ENCODE assay signal across 27 mouse cellular contexts in the genomic region with DNA sequence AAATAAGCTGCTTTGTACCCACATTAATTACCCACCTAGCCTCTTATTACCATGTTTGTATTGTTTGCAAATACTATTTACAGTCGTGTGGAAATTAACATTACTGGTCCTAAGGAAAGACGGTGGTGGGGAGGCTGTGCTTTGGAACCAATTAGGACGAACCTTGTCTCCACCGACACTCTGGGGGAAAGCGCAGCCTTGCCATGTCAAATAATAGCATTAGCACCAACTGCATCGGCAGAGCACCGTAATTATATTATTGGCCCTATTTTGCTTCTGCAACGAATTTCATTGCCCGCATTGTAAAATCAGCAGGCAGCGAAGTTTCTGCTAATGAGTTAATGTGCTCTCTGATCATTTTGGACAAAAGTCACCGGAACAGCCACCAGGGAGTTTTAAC.
DNase-seq lines count a peak whose midpoint lies in the region; ATAC-seq and TF ChIP-seq lines count a peak whose summit lies in the region.
"Had no signal": no experiment of that assay in that cellular context is flagged by ENCODE, and none has a peak within 500 bp of the region (broad histone marks: within the 10 kb centered on the region; RNA-seq: fewer than 3 reads in every experiment).

No protein-coding gene starts in this region.

- peaks cover 48% of the 10 kb centered on the region for H3K27me3 ChIP-seq in forebrain, embryonic 12.5 days
- peaks cover 15% of the 10 kb centered on the region for H3K27me3 ChIP-seq in forebrain, embryonic 15.5 days
- no peaks in the 10 kb centered on the region for H3K27me3 ChIP-seq in midbrain, embryonic 12.5 days
- no peaks in the 10 kb centered on the region for H3K27me3 ChIP-seq in midbrain, embryonic 10.5 days (ENCODE audit: low read depth, poor library complexity, severe bottlenecking)
- H3K27me3 ChIP-seq in midbrain, embryonic 14.5 days (ENCODE audit: control insufficient read depth, insufficient read depth, low read length), result no peaks in the 10 kb centered on the region
- H3K27me3 ChIP-seq: hindbrain, embryonic 13.5 days; liver, embryonic 12.5 days; megakaryocyte, embryonic 14.5 days; Patski; stomach, embryonic 15.5 days had no signal

- H3K4me3 ChIP-seq in forebrain, embryonic 12.5 days (replicated peaks), result no peak overlapping the region
- no peak overlapping the region for H3K4me3 ChIP-seq in forebrain, embryonic 15.5 days
- no peak overlapping the region for H3K4me3 ChIP-seq in midbrain, embryonic 12.5 days
- H3K4me3 ChIP-seq in midbrain, embryonic 10.5 days, result no peak overlapping the region
- no peak overlapping the region for H3K4me3 ChIP-seq in midbrain, embryonic 14.5 days (replicated peaks; ENCODE audit: low read depth, low read length)
- H3K4me3 ChIP-seq: erythroblast, embryonic 14.5 days; hindbrain, embryonic 13.5 days; kidney, embryonic 15.5 days; liver, embryonic 12.5 days; megakaryocyte, embryonic 14.5 days; stomach, embryonic 15.5 days had no signal

- peak; percentile 74; the same call in 1 of the 2 replicates for ATAC-seq in forebrain, embryonic 12.5 days (ENCODE audit: low FRiP score)
- no peak for ATAC-seq in forebrain, embryonic 15.5 days (replicated peaks)
- no peak for ATAC-seq in midbrain, embryonic 12.5 days (ENCODE audit: low FRiP score, low read depth)
- ATAC-seq in midbrain, embryonic 14.5 days (ENCODE audit: low FRiP score, low TSS enrichment), result no peak
- ATAC-seq: inflammation-experienced regulatory T-cells, adult 6 months; liver, embryonic 12.5 days; liver, postnatal 0 days; Patski had no signal

- DNase-seq in midbrain, embryonic 10.5 days (ENCODE audit: low spot score), result no peak
- DNase-seq in brain, embryonic 14.5 days (ENCODE audit: low read depth), result peak; percentile 86
- DNase-seq in midbrain, embryonic 14.5 days, result peak; percentile 71
- no peak for DNase-seq in left cerebral cortex, adult 8-10 months (ENCODE audit: low spot score in 2 of 2)
- no peak for DNase-seq in testis, postnatal 14 days (ENCODE audit: low spot score)
- DNase-seq: adrenal gland, postnatal 10 days; cerebellum, adult 11-12 months; cerebellum, adult 9-11 months; gastrocnemius, postnatal 14 days; heart, postnatal 4 days; kidney, adult 11 months; liver, postnatal 0 days; lung, postnatal 36 days; right cerebral cortex, postnatal 25 days; thymus, postnatal 14 days had no signal

- 10% methylated on average over 11 of the region's 11 CpGs for WGBS in forebrain, embryonic 12.5 days
- 6% methylated on average over 11 of the region's 11 CpGs for WGBS in forebrain, embryonic 15.5 days
- WGBS in midbrain, embryonic 12.5 days, result 49% methylated on average over 11 of the region's 11 CpGs
- WGBS in midbrain, embryonic 10.5 days, result 64% methylated on average over 11 of the region's 11 CpGs
- 36% methylated on average over 11 of the region's 11 CpGs for WGBS in midbrain, embryonic 14.5 days

- H3K36me3 ChIP-seq in forebrain, embryonic 12.5 days (replicated peaks), result no peaks in the 10 kb centered on the region
- H3K36me3 ChIP-seq in forebrain, embryonic 15.5 days, result no peaks in the 10 kb centered on the region
- H3K36me3 ChIP-seq in midbrain, embryonic 12.5 days, result no peaks in the 10 kb centered on the region
- H3K36me3 ChIP-seq in midbrain, embryonic 10.5 days, result no peaks in the 10 kb centered on the region
- H3K36me3 ChIP-seq in midbrain, embryonic 14.5 days (ENCODE audit: control insufficient read depth, insufficient read depth, low read length), result no peaks in the 10 kb centered on the region
- H3K36me3 ChIP-seq: hindbrain, embryonic 13.5 days; kidney, embryonic 15.5 days; liver, embryonic 12.5 days; stomach, embryonic 15.5 days had no signal

- no peak overlapping the region for H3K9ac ChIP-seq in forebrain, embryonic 12.5 days
- H3K9ac ChIP-seq in forebrain, embryonic 15.5 days (replicated peaks), result no peak overlapping the region
- no peak overlapping the region for H3K9ac ChIP-seq in midbrain, embryonic 12.5 days (replicated peaks)
- H3K9ac ChIP-seq in midbrain, embryonic 14.5 days (replicated peaks; ENCODE audit: low read length), result no peak overlapping the region
- H3K9ac ChIP-seq: hindbrain, embryonic 13.5 days; kidney, embryonic 15.5 days; liver, embryonic 12.5 days; liver, postnatal 0 days; stomach, embryonic 15.5 days had no signal

- 0 out of 2 replicates have a peak overlapping the region, but pooled peaks have one; percentile 8 for H3K4me2 ChIP-seq in forebrain, embryonic 12.5 days
- no peak overlapping the region for H3K4me2 ChIP-seq in forebrain, embryonic 15.5 days (replicated peaks)
- no peak overlapping the region for H3K4me2 ChIP-seq in midbrain, embryonic 12.5 days (replicated peaks)
- H3K4me2 ChIP-seq in midbrain, embryonic 14.5 days (ENCODE audit: low read length), result no peak overlapping the region
- H3K4me2 ChIP-seq: heart, embryonic 11.5 days; hindbrain, embryonic 13.5 days; kidney, embryonic 15.5 days; liver, embryonic 12.5 days; stomach, embryonic 15.5 days had no signal

- TF ChIP-seq CTCF in brain, embryonic 14.5 days (IDR thresholded peaks at IDR 0.05; ENCODE audit: borderline replicate concordance, extremely low read depth, insufficient read depth, insufficient read length), result no peak

- 0 out of 2 replicates have a peak overlapping the region, but pooled peaks have one; percentile 63 for H3K27ac ChIP-seq in forebrain, embryonic 12.5 days
- no peak overlapping the region for H3K27ac ChIP-seq in forebrain, embryonic 15.5 days (replicated peaks)
- H3K27ac ChIP-seq in midbrain, embryonic 12.5 days (replicated peaks), result 0 out of 2 replicates have a peak overlapping the region, but pooled peaks have one; percentile 11
- no peak overlapping the region for H3K27ac ChIP-seq in midbrain, embryonic 10.5 days (replicated peaks)
- H3K27ac ChIP-seq in midbrain, embryonic 14.5 days (replicated peaks; ENCODE audit: low read depth, low read length), result no peak overlapping the region
- H3K27ac ChIP-seq: kidney, embryonic 15.5 days; liver, embryonic 12.5 days; stomach, embryonic 15.5 days had no signal

- peaks cover 11% of the 10 kb centered on the region for H3K4me1 ChIP-seq in forebrain, embryonic 12.5 days
- H3K4me1 ChIP-seq in forebrain, embryonic 15.5 days, result peaks cover 9% of the 10 kb centered on the region; the same call in 1 of the 2 replicates
- 0 out of 2 replicates have a peak, but pooled peaks cover 8% of the 10 kb centered on the region for H3K4me1 ChIP-seq in midbrain, embryonic 12.5 days
- H3K4me1 ChIP-seq in midbrain, embryonic 10.5 days, result peaks cover under 1% of the 10 kb centered on the region; the same call in 1 of the 2 replicates
- H3K4me1 ChIP-seq in midbrain, embryonic 14.5 days (ENCODE audit: control insufficient read depth, insufficient read depth, low read length), result 0 out of 2 replicates have a peak, but pooled peaks cover 7% of the 10 kb centered on the region
- H3K4me1 ChIP-seq: liver, embryonic 12.5 days; megakaryocyte, embryonic 14.5 days; stomach, embryonic 15.5 days had no signal

- no peaks in the 10 kb centered on the region for H3K9me3 ChIP-seq in forebrain, embryonic 12.5 days
- 0 out of 2 replicates have a peak, but pooled peaks cover 3% of the 10 kb centered on the region for H3K9me3 ChIP-seq in forebrain, embryonic 15.5 days
- no peaks in the 10 kb centered on the region for H3K9me3 ChIP-seq in midbrain, embryonic 12.5 days
- H3K9me3 ChIP-seq in midbrain, embryonic 10.5 days (replicated peaks), result no peaks in the 10 kb centered on the region
- no peaks in the 10 kb centered on the region for H3K9me3 ChIP-seq in midbrain, embryonic 14.5 days (ENCODE audit: control insufficient read depth, low read length)
- H3K9me3 ChIP-seq: hindbrain, embryonic 13.5 days; kidney, embryonic 15.5 days; liver, embryonic 12.5 days; stomach, embryonic 15.5 days had no signal

- no peak for TF ChIP-seq POLR2A in brain, embryonic 14.5 days (IDR thresholded peaks at IDR 0.05; ENCODE audit: borderline replicate concordance, extremely low read depth, insufficient read depth, insufficient read length, poor library complexity, severe bottlenecking)

Comparison
In these comparisons a context has a peak if more than half of its experiments do, and no peak if none do; other contexts are left out.
1. H3K27ac ChIP-seq: peak in forebrain, embryonic 12.5 days (single experiment) and midbrain, embryonic 12.5 days (single experiment); none in forebrain, embryonic 15.5 days (single experiment), midbrain, embryonic 10.5 days (single experiment) and midbrain, embryonic 14.5 days (single experiment).
2. DNase-seq: peak in brain, embryonic 14.5 days (single experiment) and midbrain, embryonic 14.5 days (single experiment); none in midbrain, embryonic 10.5 days (single experiment), left cerebral cortex, adult 8-10 months (0 of 2) and testis, postnatal 14 days (single experiment).